Mouse (Mus musculus) C2C12 (cell line): ENCODE measurements around the gene Pou2f2. TPM values are rescaled to one million over a fixed set of nuclear protein-coding genes. Genes with fewer than 3 reads are reported as not detected.

Experiments
- H3K27me3 ChIP-seq: one replicate; pipeline ENCODE4 v1.6.1; 2011; ENCODE audit not compliant: control insufficient read depth, insufficient read depth, insufficient read length
- H3K36me3 ChIP-seq: one replicate; pipeline ENCODE4 v1.6.1; 2011; ENCODE audit not compliant: control insufficient read depth, insufficient read depth
- H3K4me3 ChIP-seq: one replicate; pipeline ENCODE4 v1.5.1; 2011; ENCODE audit warnings: mild to moderate bottlenecking, control low read depth; ENCODE audit not compliant: poor library complexity, insufficient read depth, severe bottlenecking
- H3K79me2 ChIP-seq: one replicate; pipeline ENCODE4 v1.6.1; 2011; ENCODE audit not compliant: control insufficient read depth, insufficient read depth
- H3K79me3 ChIP-seq: one replicate; pipeline ENCODE4 v1.6.1; 2011; ENCODE audit warnings: low read depth, control low read depth
- H3ac ChIP-seq: one replicate; pipeline ENCODE3; 2011; ENCODE audit warnings: low read depth; ENCODE audit not compliant: control insufficient read depth, insufficient read length
- CEBPB ChIP-seq: IDR thresholded peaks from one replicate; pipeline ENCODE4 v1.6.1; 2011; ENCODE audit warnings: low read depth, mild to moderate bottlenecking, control low read depth, moderate library complexity
- CTCF ChIP-seq: IDR thresholded peaks from one replicate; pipeline ENCODE4 v1.5.1; 2011; ENCODE audit not compliant: control insufficient read depth, insufficient read depth, insufficient read length
- FOSL1 ChIP-seq: IDR thresholded peaks from one replicate; pipeline ENCODE4 v1.8.0; 2011; ENCODE audit warnings: mild to moderate bottlenecking, low read length; ENCODE audit not compliant: poor library complexity, insufficient read depth, severe bottlenecking
- MAX ChIP-seq: IDR thresholded peaks from one replicate; pipeline ENCODE4 v1.6.1; 2011; ENCODE audit warnings: mild to moderate bottlenecking, control low read depth
- MYOD1 ChIP-seq: IDR thresholded peaks from one replicate; pipeline ENCODE4 v1.6.1; 2011; ENCODE audit warnings: low read depth; ENCODE audit not compliant: control insufficient read depth, insufficient read length
- MYOG ChIP-seq: IDR thresholded peaks from one replicate; pipeline ENCODE4 v1.6.1; 2011; ENCODE audit not compliant: control insufficient read depth, insufficient read length; ENCODE audit errors: extremely low read depth
- USF1 ChIP-seq: IDR thresholded peaks from one replicate; pipeline ENCODE4 v1.6.1; 2011; ENCODE audit warnings: low read depth, mild to moderate bottlenecking, control low read depth, moderate library complexity
- polyA plus RNA-seq: library from polyadenylated mRNA; unstranded; fragments of >200 nt; fragmentation: generic; extraction: Trizol; gene quantifications from one replicate; pipeline ENCODE4 v1.2.1, GENCODE M21; 2012; ENCODE audit warnings: missing spikeins

The Pou2f2 gene
- polyA plus RNA-seq, 1 experiment: 0.02 TPM

- Histone ChIP-seq H3K79me2 (peaks cover 26% of the 10 kb centered on the region), H3K79me3 (peaks cover 11% of the 10 kb centered on the region), H3K36me3 (no peaks in the 10 kb centered on the region), H3K4me3 (peak overlapping the region; percentile 56), H3ac (peak overlapping the region; percentile 44), H3K27me3 (no peaks in the 10 kb centered on the region)
- TF ChIP-seq CEBPB (peak; percentile 91), USF1 (no peak)
These were observed 40.4 kb upstream of the Pou2f2 start for GRCm38 (mm10) chr7:25219756-25220456.

- H3ac ChIP-seq: peak overlapping the region; percentile 62
- peaks cover 26% of the 10 kb centered on the region for H3K79me2 ChIP-seq
- H3K36me3 ChIP-seq: no peaks in the 10 kb centered on the region
- H3K79me3 ChIP-seq: peaks cover 11% of the 10 kb centered on the region
- H3K27me3 ChIP-seq: no peaks in the 10 kb centered on the region
- H3K4me3 ChIP-seq: peak overlapping the region; percentile 56
- TF ChIP-seq FOSL1 (no peak), MYOD1 (no peak), CEBPB (no peak), MAX (no peak), MYOG (no peak), USF1 (no peak), CTCF (no peak)
These were observed 39.9 kb upstream of the Pou2f2 start for GRCm38 (mm10) chr7:25219416-25219750.

- peaks cover 11% of the 10 kb centered on the region for H3K79me3 ChIP-seq
- no peak for TF ChIP-seq FOSL1
- TF ChIP-seq MYOD1: no peak
- no peak for TF ChIP-seq MYOG
- no peak for TF ChIP-seq CTCF
- no peak for TF ChIP-seq MAX
- TF ChIP-seq CEBPB: no peak
- no peak for TF ChIP-seq USF1
- peak overlapping the region; percentile 56 for H3K4me3 ChIP-seq
- H3ac ChIP-seq: peak overlapping the region; percentile 62
- peaks cover 25% of the 10 kb centered on the region for H3K79me2 ChIP-seq
- no peaks in the 10 kb centered on the region for H3K36me3 ChIP-seq
- H3K27me3 ChIP-seq: no peaks in the 10 kb centered on the region
These were observed 39.3 kb upstream of the Pou2f2 start for GRCm38 (mm10) chr7:25218705-25219415.

GRCm38 (mm10) chr7:25217653-25218395 is 38.3 kb upstream of the Pou2f2 start:
- Histone ChIP-seq H3K79me2 (peaks cover 15% of the 10 kb centered on the region), H3K4me3 (no peak overlapping the region), H3K27me3 (no peaks in the 10 kb centered on the region), H3K79me3 (peaks cover 8% of the 10 kb centered on the region), H3ac (no peak overlapping the region), H3K36me3 (no peaks in the 10 kb centered on the region)
- TF ChIP-seq USF1 (no peak), CTCF (no peak)

DNA sequence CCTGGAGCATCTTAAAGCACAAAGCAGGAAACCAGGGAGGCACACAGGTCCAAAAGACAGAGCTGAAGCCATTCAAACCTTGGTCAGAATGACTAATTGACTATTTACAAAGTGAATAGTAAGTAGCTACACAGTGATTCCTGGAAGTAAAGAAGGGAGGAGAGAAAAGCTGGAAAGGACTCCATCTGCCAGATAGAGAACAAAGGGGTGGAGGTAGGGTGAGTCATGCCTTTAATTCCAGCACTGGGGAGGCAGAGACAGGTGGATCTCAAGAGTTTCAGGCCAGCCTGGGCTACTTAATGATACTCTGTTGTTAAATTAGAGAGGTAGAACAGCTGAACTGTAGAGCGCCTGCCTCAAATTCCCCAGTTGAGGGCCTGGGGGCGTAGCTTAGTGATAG is 34.6 kb upstream of the Pou2f2 start:
- TF ChIP-seq FOSL1: no peak
- TF ChIP-seq CEBPB: no peak
- no peaks in the 10 kb centered on the region for H3K27me3 ChIP-seq
- no peaks in the 10 kb centered on the region for H3K79me2 ChIP-seq
- H3K4me3 ChIP-seq: no peak overlapping the region
- H3ac ChIP-seq: no peak overlapping the region
- H3K79me3 ChIP-seq: no peaks in the 10 kb centered on the region
- H3K36me3 ChIP-seq: no peaks in the 10 kb centered on the region

GRCm38 (mm10) chr7:25213099-25213498 is 33.6 kb upstream of the Pou2f2 start:
- H3K27me3 ChIP-seq: no peaks in the 10 kb centered on the region
- no peak for TF ChIP-seq MAX
- TF ChIP-seq FOSL1: no peak
- no peak for TF ChIP-seq MYOG
- no peak for TF ChIP-seq CTCF
- TF ChIP-seq CEBPB: no peak
- no peak for TF ChIP-seq USF1
- H3K36me3 ChIP-seq: no peaks in the 10 kb centered on the region
- no peak overlapping the region for H3K4me3 ChIP-seq
- H3K79me3 ChIP-seq: no peaks in the 10 kb centered on the region
- H3K79me2 ChIP-seq: no peaks in the 10 kb centered on the region
- no peak overlapping the region for H3ac ChIP-seq
